Mouse (Mus musculus) lung, postnatal 4 days (tissue): ENCODE results near the gene Gm21698.
"Not testable (repeated sequence)": the region's sequence is repeated elsewhere in the genome, so short reads cannot be mapped to it uniquely, and the experiment has no call there.

Source experiments
- DNase-seq, 2 experiments: peaks; one replicate each; pipeline ENCODE4 v3.0.0; 2021

Gm21698 gene

DNA sequence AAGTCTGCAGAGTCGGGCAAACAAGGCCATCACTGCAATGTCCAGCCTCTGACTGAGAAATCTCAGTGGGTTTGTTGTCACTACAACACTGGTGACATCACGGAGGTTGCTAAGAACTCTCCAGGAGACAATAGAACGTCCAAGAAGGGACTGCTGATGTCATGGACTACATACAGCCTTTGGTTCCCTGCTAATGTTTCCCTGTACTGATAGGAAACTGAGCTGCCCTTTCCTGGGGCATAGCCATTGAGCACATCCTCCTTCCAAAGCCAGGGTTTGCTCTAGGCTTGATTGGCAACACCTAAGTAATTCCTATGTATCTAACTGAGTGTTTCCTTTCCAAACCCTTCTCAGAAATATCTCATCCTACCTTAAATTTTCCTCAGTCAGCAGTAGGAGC lies at the start of gene Gm21698:
Gene Gm21698, minus strand, starts transcription at position 101 of the 400 bp plus-strand sequence.
- DNase-seq, result not testable (repeated sequence)

DNA sequence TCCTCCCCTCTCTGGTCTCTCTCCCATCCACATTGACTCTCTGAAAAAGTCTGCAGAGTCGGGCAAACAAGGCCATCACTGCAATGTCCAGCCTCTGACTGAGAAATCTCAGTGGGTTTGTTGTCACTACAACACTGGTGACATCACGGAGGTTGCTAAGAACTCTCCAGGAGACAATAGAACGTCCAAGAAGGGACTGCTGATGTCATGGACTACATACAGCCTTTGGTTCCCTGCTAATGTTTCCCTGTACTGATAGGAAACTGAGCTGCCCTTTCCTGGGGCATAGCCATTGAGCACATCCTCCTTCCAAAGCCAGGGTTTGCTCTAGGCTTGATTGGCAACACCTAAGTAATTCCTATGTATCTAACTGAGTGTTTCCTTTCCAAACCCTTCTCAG lies 34.4 kb upstream of the Gm21698 start, which contains the start of gene Gm5862:
Gene Gm5862, minus strand, starts transcription at position 101 of the 400 bp plus-strand sequence.
- not testable (repeated sequence) for DNase-seq

DNA sequence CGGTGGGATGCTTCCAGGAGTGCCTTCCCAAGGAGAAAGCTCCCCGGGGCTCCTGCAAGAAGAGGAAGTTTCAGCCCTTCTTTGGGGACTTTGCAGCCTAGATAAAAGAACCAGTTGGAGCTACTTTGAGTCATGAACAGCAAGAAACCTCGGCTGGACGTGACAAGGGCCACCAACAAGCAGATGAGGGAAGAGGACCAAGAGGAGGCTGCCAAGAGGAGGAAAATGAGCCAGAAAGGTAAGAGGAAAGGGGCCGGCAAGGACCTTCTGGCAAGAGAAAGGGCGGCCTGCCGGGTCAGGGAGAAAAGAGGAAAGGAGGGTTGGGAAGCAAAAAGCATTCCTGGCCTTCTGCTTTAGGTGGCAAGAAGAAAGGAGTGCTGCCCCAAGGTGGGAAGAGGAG lies 19.2 kb upstream of the Gm21698 start:
- DNase-seq, result not testable (repeated sequence)

DNA sequence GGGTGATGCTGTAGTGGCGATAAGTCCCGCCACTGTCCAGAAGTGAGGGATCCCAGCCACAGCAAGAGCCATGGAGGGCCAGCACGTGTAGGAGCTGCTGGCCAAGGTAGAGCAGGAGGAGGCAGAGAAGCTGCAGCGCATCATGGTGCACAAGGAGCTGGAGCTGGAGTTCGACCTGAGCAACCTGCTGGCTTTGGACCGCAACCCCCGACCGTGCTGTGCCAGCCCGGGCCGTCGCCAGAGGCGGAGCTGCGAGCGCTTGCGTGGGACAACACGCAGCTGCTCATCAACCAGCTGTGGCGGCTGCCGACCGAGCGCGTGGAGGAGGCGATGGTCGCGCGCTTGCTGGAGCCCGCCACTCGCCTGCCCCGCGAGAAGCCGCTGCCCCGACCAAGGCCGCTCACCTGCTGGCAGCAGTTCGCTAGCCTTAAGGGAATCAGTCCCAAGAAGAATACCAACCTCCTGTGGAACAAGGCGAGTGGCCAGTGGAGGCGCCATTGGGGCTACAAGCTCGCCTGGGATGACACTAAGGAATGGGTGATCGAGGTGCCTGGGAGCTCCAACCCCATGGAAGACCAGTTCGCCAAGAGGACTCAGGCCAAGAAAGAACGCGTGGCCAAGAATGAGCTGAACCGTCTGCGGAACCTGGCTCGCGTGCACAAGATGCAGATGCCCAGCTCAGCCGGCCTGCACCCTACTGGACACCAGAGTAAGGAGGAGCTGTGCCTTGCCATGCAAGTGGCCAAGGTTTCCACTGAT lies 18.7 kb upstream of the Gm21698 start:
- DNase-seq, result peak in 1 of 2 experiments; percentile 20

DNA sequence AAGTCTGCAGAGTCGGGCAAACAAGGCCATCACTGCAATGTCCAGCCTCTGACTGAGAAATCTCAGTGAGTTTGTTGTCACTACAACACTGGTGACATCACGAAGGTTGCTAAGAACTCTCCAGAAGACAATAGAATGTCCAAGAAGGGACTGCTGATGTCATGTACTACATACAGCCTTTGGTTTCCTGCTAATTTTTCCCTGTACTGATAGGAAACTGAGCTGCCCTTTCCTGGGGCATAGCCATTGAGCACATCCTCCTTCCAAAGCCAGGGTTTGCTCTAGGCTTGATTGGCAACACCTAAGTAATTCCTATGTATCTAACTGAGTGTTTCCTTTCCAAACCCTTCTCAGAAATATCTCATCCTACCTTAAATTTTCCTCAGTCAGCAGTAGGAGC lies 16.2 kb upstream of the Gm21698 start, which contains the start of gene Gm1979:
Gene Gm1979, minus strand, starts transcription at position 101 of the 400 bp plus-strand sequence.
- DNase-seq, result not testable (repeated sequence)

DNA sequence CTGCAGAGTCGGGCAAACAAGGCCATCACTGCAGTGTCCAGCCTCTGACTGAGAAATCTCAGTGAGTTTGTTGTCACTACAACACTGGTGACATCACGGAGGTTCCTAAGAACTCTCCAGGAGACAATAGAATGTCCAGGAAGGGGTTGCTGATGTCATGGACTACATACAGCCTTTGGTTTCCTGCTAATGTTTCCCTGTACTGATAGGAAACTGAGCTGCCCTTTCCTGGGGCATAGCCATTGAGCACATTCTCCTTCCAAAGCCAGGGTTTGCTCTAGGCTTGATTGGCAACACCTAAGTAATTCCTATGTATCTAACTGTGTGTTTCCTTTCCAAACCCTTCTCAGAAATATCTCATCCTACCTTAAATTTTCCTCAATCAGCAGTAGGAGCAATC lies 15.9 kb downstream of the Gm21698 start, which contains the start of gene Gm21680:
Gene Gm21680, minus strand, starts transcription at position 101 of the 400 bp plus-strand sequence.
- not testable (repeated sequence) for DNase-seq

DNA sequence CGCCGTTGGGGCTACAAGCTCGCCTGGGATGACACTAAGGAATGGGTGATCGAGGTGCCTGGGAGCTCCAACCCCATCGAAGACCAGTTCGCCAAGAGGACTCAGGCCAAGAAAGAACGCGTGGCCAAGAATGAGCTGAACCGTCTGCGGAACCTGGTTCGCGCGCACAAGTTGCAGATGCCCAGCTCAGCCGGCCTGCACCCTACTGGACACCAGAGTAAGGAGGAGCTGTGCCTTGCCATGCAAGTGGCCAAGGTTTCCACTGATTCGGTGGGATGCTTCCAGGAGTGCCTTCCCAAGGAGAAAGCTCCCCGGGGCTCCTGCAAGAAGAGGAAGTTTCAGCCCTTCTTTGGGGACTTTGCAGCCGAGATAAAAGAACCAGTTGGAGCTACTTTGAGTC lies 31.4 kb downstream of the Gm21698 start:
- not testable (repeated sequence) for DNase-seq

DNA sequence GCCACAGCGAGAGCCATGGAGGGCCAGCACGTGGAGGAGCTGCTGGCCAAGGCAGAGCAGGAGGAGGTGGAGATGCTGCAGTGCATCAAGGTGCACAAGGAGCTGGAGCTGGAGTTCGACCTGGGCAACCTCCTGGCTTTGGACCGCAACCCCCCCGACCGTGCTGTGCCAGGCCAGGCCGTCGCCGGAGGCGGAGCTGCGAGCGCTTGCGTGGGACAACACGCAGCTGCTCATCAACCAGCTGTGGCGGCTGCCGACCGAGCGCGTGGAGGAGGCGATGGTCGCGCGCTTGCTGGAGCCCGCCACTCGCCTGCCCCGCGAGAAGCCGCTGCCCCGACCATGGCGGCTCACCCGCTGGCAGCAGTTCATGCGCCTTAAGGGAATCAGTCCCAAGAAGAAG lies 31.8 kb downstream of the Gm21698 start:
- DNase-seq, result not testable (repeated sequence)

DNA sequence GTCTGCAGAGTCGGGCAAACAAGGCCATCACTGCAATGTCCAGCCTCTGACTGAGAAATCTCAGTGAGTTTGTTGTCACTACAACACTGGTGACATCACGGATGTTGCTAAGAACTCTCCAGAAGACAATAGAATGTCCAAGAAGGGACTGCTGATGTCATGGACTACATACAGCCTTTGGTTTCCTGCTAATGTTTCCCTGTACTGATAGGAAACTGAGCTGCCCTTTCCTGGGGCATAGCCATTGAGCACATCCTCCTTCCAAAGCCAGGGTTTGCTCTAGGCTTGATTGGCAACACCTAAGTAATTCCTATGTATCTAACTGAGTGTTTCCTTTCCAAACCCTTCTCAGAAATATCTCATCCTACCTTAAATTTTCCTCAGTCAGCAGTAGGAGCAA lies 34.1 kb downstream of the Gm21698 start, which contains the start of gene Gm21671:
Gene Gm21671, minus strand, starts transcription at position 101 of the 400 bp plus-strand sequence.
- not testable (repeated sequence) for DNase-seq

DNA sequence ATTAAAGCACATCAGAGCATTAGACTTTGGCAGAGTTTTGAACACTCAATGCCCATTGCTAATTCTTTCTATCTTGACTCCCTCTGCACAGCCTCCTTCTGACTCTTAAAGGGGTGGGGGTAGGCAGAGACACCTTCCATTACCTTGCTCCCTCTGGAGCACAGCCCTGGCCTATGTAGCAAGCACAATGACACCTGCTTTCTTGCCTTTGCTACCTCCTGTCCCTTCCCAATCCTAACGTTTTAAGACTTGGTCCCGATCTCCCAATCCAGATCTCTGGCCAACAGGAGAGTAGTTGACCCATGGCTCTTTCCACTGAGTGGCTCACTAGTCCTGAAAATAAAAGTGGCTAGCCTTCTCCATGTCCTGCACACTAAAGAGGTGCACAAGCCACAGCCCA lies 43.1 kb downstream of the Gm21698 start:
- not testable (repeated sequence) for DNase-seq

DNA sequence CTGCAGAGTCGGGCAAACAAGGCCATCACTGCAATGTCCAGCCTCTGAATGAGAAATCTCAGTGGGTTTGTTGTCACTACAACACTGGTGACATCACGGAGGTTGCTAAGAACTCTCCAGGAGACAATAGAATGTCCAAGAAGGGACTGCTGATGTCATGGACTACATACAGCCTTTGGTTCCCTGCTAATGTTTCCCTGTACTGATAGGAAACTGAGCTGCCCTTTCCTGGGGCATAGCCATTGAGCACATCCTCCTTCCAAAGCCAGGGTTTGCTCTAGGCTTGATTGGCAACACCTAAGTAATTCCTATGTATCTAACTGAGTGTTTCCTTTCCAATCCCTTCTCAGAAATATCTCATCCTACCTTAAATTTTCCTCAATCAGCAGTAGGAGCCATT lies 46.2 kb downstream of the Gm21698 start, which contains the start of gene Gm21663:
Gene Gm21663, minus strand, starts transcription at position 101 of the 400 bp plus-strand sequence.
- DNase-seq, result not testable (repeated sequence)
